Mouse (Mus musculus) adipocyte (in vitro differentiated cells): ENCODE measurements around the gene Stat4.

Source experiments
- DNase-seq: peaks from one replicate; pipeline ENCODE4 v3.0.0-alpha.2; 2016; ENCODE audit warnings: low spot score

Gene Stat4

DNA sequence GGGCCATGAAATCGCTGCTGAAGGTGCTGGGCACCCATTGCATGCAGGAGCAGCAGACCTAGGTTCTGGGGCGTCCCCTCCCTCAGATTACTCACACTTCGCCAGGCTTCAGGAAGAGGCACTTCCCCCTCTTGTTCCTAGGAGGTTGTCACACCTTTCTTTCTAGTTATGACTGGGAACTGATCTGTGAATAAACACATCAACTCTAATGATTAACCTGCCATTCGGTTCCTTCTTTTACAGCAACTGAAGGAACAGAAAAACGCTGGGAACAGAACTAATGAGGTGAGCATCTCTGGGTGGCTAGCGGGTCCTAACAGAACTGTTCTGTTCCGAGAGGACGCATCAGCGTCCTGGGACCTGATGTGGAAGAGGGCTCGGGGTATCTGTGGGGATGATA lies 158.0 kb downstream of the Stat4 start:
- no peak for DNase-seq

DNA sequence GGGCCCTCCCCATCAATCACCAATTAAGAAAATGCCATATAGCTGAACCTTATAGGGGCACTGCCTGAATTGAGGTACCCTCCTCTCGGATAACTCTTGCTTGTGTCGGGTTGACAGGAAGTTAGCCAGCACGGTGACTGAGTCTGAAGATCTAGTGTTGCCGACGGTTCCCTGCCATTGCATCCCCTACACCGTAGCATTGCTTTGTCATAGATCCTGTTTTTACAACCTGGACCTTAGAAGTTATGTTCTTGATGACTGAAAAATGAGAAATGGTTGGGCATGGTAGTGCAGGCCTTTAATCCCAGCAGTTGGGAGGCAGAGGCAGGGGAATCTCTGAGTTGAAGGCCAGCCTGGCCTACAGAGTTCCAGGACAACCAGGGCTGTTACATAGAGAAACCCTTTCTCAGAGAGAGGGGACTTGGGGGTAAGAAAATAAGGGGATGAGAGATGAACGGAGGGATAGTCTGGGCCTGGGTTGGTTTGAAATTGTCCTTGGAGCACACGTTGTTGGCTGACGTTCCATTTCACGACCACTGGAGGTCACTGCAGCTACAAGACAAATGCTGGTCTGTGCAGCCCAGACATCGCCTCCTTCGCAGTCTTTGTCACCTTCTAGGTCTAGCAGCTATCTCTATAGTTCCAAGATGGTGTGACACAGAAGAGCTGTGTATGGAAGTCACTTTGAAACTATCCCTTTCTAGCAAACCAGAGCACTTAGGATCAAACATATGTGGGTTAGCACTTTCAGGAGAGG lies 159.4 kb downstream of the Stat4 start:
- peak; percentile 41 for DNase-seq

DNA sequence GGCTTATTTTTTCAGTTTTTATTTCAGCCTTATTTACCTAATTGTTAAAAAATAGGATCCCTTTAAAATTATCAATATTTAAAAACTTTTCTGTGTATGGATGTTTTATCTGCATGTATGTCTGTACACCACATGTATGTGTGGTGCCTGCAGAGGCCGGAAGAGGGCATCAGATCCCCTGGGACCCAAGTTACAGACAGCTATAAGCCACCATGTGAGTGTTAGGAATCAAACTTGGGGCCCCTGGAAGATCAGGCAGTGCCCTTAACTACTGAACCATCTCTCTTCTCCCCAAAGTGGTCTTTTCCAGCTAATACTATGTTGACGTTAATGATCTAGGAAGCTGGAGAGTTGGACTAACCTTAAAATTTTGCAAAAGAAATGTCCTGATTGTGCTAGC lies 160.5 kb downstream of the Stat4 start:
- no peak for DNase-seq

DNA sequence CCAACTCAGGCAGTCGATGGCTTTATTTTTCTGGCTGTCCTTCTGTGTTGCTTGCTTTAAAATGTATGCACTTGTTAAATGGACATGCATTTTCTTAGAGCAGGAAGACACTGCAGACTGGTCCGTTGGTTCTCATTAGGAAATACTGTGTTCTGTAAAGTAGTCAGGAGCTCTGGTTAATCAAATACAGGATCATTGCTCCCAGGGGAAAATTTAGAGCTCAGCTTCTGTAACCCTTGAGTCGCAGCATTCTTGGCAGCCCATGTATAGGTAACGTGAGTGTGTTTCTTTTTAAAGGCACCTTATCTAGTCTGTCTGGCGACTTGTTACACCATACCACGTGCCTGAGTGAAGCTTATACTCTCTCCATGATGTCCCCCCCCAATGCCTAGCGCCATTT lies 161.2 kb downstream of the Stat4 start:
- DNase-seq, result no peak

DNA sequence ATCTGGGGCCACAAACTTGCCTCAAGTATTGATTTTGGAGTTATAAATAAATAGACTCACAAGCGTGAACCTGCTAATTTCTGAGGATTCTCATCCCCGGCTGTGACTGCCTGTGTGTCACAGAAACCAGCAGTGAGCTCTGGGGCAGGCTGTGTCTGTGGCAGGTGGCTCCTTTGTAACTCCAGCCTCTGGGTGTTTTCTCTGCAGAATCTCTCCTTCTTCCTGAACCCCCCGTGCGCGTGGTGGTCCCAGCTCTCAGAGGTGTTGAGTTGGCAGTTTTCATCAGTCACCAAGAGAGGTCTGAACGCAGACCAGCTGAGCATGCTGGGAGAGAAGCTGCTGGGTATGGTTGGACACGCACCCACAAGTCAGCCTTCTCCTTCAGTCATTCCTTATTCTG lies 161.7 kb downstream of the Stat4 start:
- no peak for DNase-seq

DNA sequence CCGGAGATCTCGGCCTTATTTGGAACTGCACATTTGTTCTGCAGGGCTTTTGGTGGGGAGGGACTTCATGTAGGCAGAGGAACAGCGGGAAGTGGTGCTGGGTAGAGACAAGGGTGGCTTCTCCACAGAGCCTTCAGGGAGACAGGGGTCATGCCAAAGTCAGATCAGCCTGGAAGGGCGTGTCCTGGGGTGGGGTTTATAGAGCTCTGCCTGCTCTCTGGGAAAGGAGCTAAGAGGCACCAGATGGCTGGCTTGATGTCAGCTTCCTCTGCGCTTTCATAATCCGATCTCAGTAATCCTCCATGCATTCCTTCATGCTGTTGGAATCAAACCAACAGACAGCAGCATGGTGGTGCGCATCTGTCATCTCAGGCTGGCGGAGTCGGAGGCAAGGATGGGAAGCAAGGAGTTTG lies 163.0 kb downstream of the Stat4 start:
- DNase-seq, result peak; percentile 28

DNA sequence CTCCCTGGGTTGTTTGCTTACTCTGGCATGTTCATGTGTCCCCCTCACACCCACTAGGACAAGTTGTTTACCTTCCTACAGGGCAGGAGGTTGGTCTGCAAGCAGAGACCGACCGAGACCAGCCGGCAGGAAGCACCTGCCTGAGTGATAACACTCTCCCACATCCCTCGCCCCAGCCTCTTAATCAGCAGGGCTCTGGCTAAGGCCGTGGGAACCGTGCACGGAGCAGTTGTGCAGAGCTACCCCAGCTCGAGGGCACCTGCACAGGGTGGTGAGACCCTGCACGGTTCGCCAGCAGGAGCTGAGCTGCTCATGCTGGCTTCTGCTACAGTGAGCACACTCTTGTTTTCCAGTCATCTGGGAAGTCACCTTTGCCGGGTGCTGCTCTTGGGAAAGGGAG lies 163.7 kb downstream of the Stat4 start:
- no peak for DNase-seq

DNA sequence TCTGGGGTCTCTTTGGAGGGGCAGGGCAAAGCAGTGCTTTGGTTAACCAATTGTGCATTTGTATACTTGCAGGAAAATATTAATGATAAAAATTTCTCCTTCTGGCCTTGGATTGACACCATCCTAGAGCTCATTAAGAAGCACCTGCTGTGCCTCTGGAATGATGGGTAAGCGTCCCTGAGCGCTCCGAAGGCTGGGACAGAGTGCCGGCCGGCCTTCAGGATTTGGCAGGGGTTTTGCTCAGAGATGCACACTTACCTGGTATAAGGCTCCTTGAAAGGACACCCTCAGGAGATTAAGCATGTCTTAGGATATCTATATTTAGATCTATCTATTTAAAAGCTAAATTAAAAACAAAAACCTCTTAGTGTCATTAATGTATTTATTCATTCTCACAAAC lies 164.2 kb downstream of the Stat4 start:
- DNase-seq, result no peak

DNA sequence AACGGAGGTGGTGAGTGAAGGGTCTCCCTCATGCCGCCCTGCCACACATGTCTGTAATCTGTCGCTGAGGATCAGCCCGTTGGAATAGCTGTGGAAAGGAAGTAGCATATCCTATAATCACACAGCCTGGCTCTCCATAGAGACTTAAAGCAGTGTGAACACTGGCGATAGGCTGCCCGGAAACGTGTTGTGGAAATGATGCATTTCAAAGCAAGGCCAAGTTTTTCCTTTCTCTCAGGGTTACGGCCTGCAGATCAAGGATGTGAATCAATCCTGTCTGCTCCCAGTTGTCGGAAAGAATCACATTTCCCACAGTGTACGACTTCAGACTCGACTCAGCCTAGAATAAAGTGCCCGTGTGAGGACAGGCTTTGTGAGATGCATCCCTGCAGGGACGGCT lies 165.4 kb downstream of the Stat4 start:
- no peak for DNase-seq

DNA sequence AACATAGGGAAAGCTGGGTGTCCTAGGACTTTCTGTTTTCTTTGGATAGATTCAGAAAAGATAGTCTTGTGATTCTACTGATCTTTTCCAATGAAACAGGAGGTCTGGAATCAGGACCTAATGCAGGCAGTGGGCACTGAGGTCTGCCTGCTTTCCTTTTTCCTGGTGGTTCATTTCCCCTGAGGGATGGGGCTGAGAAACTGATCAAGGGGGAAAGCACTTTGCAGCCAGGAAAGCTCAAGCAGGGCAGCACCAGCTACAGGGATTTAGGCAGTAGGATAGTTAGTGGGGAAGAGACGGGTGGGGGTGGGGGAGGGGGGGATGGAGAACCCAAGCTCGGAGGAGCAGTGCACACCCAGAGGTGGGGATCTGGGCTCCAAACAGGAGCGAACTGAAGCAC lies 166.0 kb downstream of the Stat4 start:
- DNase-seq, result no peak

DNA sequence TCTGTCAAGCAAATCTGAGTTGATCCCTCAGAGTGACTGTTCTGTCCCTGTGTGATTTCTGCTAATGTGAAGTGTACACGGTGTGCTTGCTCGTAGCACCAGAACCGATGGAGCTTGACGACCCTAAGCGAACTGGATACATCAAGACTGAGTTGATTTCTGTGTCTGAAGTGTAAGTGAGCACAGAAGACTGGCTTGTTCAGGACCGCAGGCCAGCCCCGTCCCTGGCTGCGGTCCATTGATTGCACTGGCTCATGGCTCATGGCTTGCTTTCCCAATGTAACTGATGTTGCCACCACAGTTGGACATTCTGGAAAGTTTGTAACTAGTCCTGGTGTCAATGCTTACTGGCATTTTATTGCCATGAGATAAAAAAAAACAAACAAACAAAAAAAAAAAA lies 167.9 kb downstream of the Stat4 start:
- peak; percentile 83 for DNase-seq

DNA sequence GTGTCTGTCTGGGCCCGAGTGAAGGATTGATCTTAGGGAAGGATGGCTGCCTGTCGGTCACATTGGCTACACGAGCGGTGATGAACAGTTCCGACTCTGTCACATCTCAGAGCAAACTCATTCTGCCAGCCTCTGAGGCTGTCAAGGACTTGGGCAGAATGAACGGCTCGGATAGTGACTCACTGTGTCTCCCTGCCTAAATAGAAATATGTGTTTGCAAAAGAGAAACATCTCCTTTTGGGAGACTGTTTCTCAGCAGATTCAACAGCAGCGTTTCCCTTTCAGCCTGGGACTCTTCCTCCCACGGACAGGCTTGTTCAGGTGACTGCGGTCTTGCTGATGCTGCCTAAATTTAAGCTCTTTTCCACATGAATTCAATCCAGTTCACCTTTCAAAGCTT lies 169.4 kb downstream of the Stat4 start:
- no peak for DNase-seq
